ENCODE assay signal across 12 mouse cellular contexts in the genomic region with DNA sequence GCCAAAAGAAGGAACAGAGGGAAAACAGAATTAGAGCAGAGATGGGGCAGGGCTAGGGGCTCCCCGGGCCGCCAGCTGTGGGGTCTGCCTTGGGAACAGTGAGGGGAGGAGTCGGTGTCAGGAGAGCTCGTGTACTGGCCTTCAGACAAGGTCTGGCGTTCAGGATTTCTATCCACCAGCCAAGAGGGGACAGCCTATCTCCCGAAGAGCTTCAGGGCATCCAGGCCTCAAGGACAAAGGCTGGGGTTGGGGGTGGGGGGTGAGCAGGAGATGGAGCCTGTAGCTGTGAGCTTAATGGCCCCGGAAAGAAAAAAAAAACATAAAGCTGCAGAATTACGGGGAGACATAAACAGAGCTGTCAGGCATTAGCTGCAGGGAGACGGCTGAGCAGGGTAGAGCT. TPM values are rescaled to one million over a fixed set of nuclear protein-coding genes. Genes with fewer than 3 reads are reported as not detected.
DNase-seq lines count a peak whose midpoint lies in the region; ATAC-seq and TF ChIP-seq lines count a peak whose summit lies in the region.
"Had no signal": no experiment of that assay in that cellular context is flagged by ENCODE, and none has a peak within 500 bp of the region (broad histone marks: within the 10 kb centered on the region; RNA-seq: fewer than 3 reads in every experiment).

No protein-coding gene starts in this region.

- no peak overlapping the region for H3K4me3 ChIP-seq in intestine, embryonic 14.5 days (ENCODE audit: low read depth, low read length)
- H3K4me3 ChIP-seq in intestine, embryonic 16.5 days (ENCODE audit: low read length): no peak overlapping the region
- no peak overlapping the region for H3K4me3 ChIP-seq in forebrain, postnatal 0 days (ENCODE audit: low read depth, low read length)
- no peak overlapping the region for H3K4me3 ChIP-seq in midbrain, embryonic 14.5 days (replicated peaks; ENCODE audit: low read depth, low read length)
- H3K4me3 ChIP-seq in lung, adult 2 months (replicated peaks; ENCODE audit: extremely low read depth, low read depth, low read length): no peak overlapping the region

- no peak for TF ChIP-seq CTCF in forebrain, postnatal 0 days (IDR thresholded peaks at IDR 0.05; ENCODE audit: low read depth)
- TF ChIP-seq CTCF in lung, adult 2 months (IDR thresholded peaks at IDR 0.05; ENCODE audit: insufficient read depth, low read length): no peak

- no peak for DNase-seq in intestine, embryonic 14.5 days (ENCODE audit: low spot score)
- DNase-seq in adrenal gland, postnatal 36 days: peak; percentile 55 to 73
- DNase-seq in forebrain, postnatal 0 days: no peak
- DNase-seq in midbrain, embryonic 14.5 days: peak; percentile 48
- no peak for DNase-seq in lung, adult 2 months
- DNase-seq in urinary bladder, adult 2 months (ENCODE audit: low spot score): no peak
- DNase-seq: cerebellum, adult 9-10 months; gastrocnemius, postnatal 36 days; layer of hippocampus, adult 9-11 months had no signal

- peak overlapping the region; percentile 51; the same call in 1 of the 2 replicates for H3K27ac ChIP-seq in intestine, embryonic 14.5 days (ENCODE audit: low read depth)
- no peak overlapping the region; the same call in 1 of the 2 replicates for H3K27ac ChIP-seq in intestine, embryonic 16.5 days (ENCODE audit: low read length)
- H3K27ac ChIP-seq in forebrain, postnatal 0 days (ENCODE audit: low read depth, low read length): peak overlapping the region; percentile 35; the same call in 1 of the 2 replicates
- peak overlapping the region; percentile 82 for H3K27ac ChIP-seq in midbrain, embryonic 14.5 days (replicated peaks; ENCODE audit: low read depth, low read length)

- no peaks in the 10 kb centered on the region for H3K9me3 ChIP-seq in intestine, embryonic 14.5 days (ENCODE audit: control insufficient read depth, low read length)
- no peaks in the 10 kb centered on the region for H3K9me3 ChIP-seq in intestine, embryonic 16.5 days (ENCODE audit: control insufficient read depth, low read length)
- no peaks in the 10 kb centered on the region for H3K9me3 ChIP-seq in forebrain, postnatal 0 days (ENCODE audit: low read length)
- H3K9me3 ChIP-seq in midbrain, embryonic 14.5 days (ENCODE audit: control insufficient read depth, low read length): no peaks in the 10 kb centered on the region

- H3K27me3 ChIP-seq in intestine, embryonic 14.5 days (replicated peaks; ENCODE audit: control insufficient read depth, insufficient read depth, low read length): no peaks in the 10 kb centered on the region
- no peaks in the 10 kb centered on the region for H3K27me3 ChIP-seq in intestine, embryonic 16.5 days (replicated peaks; ENCODE audit: control insufficient read depth, insufficient read depth, low read length)
- H3K27me3 ChIP-seq in forebrain, postnatal 0 days (ENCODE audit: insufficient read depth, low read length): no peaks in the 10 kb centered on the region
- H3K27me3 ChIP-seq in midbrain, embryonic 14.5 days (ENCODE audit: control insufficient read depth, insufficient read depth, low read length): no peaks in the 10 kb centered on the region

- no peak overlapping the region for H3K4me2 ChIP-seq in intestine, embryonic 14.5 days (ENCODE audit: low read length)
- H3K4me2 ChIP-seq in intestine, embryonic 16.5 days (ENCODE audit: low read depth, low read length): no peak overlapping the region
- H3K4me2 ChIP-seq in forebrain, postnatal 0 days (ENCODE audit: low read depth): no peak overlapping the region
- peak overlapping the region; percentile 21; the same call in 1 of the 2 replicates for H3K4me2 ChIP-seq in midbrain, embryonic 14.5 days (ENCODE audit: low read length)

- H3K9ac ChIP-seq in intestine, embryonic 14.5 days (ENCODE audit: low read length): no peak overlapping the region
- no peak overlapping the region for H3K9ac ChIP-seq in intestine, embryonic 16.5 days (ENCODE audit: low read depth, low read length)
- peak overlapping the region; percentile 22; the same call in 1 of the 2 replicates for H3K9ac ChIP-seq in forebrain, postnatal 0 days
- peak overlapping the region; percentile 20; the same call in 1 of the 2 replicates for H3K9ac ChIP-seq in midbrain, embryonic 14.5 days (replicated peaks; ENCODE audit: low read length)

- no peak for ATAC-seq in intestine, embryonic 14.5 days (replicated peaks; ENCODE audit: low FRiP score, low TSS enrichment, low read depth)
- ATAC-seq in intestine, embryonic 16.5 days: no peak
- peak; percentile 32; the same call in 1 of the 2 replicates for ATAC-seq in forebrain, postnatal 0 days
- ATAC-seq in midbrain, embryonic 14.5 days (ENCODE audit: low FRiP score, low TSS enrichment): no peak; the same call in 1 of the 2 replicates
- no peak for ATAC-seq in cerebellum, adult (ENCODE audit: insufficient number of reproducible peaks, low FRiP score, low TSS enrichment)
- ATAC-seq: CD4-positive, CD25-positive, alpha-beta regulatory T cell, adult 4 months had no signal

- peaks cover 52% of the 10 kb centered on the region for H3K4me1 ChIP-seq in intestine, embryonic 14.5 days (replicated peaks; ENCODE audit: control insufficient read depth, insufficient read depth, low read length)
- peaks cover 52% of the 10 kb centered on the region for H3K4me1 ChIP-seq in intestine, embryonic 16.5 days (ENCODE audit: control insufficient read depth, insufficient read depth, low read length)
- 0 out of 2 replicates have a peak, but pooled peaks cover 14% of the 10 kb centered on the region for H3K4me1 ChIP-seq in forebrain, postnatal 0 days (ENCODE audit: insufficient read depth)
- H3K4me1 ChIP-seq in midbrain, embryonic 14.5 days (ENCODE audit: control insufficient read depth, insufficient read depth, low read length): peaks cover 45% of the 10 kb centered on the region
- peaks cover 5% of the 10 kb centered on the region; the same call in 1 of the 2 replicates for H3K4me1 ChIP-seq in lung, adult 2 months (ENCODE audit: control insufficient read depth, insufficient read depth, low read length)

- TF ChIP-seq POLR2A in lung, adult 2 months (IDR thresholded peaks at IDR 0.05; ENCODE audit: borderline replicate concordance, extremely low read depth, low read depth, low read length): no peak

- 9% methylated on average over 9 of the region's 9 CpGs for WGBS in intestine, embryonic 14.5 days
- WGBS in intestine, embryonic 16.5 days: 18% methylated on average over 9 of the region's 9 CpGs
- WGBS in forebrain, postnatal 0 days: 19% methylated on average over 9 of the region's 9 CpGs
- WGBS in midbrain, embryonic 14.5 days: 10% methylated on average over 9 of the region's 9 CpGs
- 42% methylated on average over 9 of the region's 9 CpGs for WGBS in lung, adult 2 months

- peaks cover 15% of the 10 kb centered on the region; the same call in 1 of the 2 replicates for H3K36me3 ChIP-seq in intestine, embryonic 14.5 days (ENCODE audit: control insufficient read depth, insufficient read depth, low read length)
- no peaks in the 10 kb centered on the region for H3K36me3 ChIP-seq in intestine, embryonic 16.5 days (ENCODE audit: control insufficient read depth, insufficient read depth, low read length)
- H3K36me3 ChIP-seq in forebrain, postnatal 0 days (ENCODE audit: insufficient read depth): no peaks in the 10 kb centered on the region
- H3K36me3 ChIP-seq in midbrain, embryonic 14.5 days (ENCODE audit: control insufficient read depth, insufficient read depth, low read length): no peaks in the 10 kb centered on the region

RNA-seq across cellular contexts. Expression of gene Srebf1, which starts 53.6 kb away (rescaled TPM):
- 85.0 and 97.7 TPM in 2 replicates for polyA plus RNA-seq in intestine, embryonic 14.5 days (2014; fragmentation: Nextera tagmentation; extraction: Ambion mirVana)
- 81.0 and 95.2 TPM in 2 replicates for polyA plus RNA-seq in intestine, embryonic 16.5 days (2015; fragmentation: Nextera tagmentation; extraction: Ambion mirVana)
- 100 to 1,000 TPM; 160 to 181 TPM for total RNA-seq in adrenal gland, postnatal 36 days (2021)
- total RNA-seq in forebrain, postnatal 0 days (2014; rRNA removed): 56.2 and 70.7 TPM in 2 replicates
- polyA plus RNA-seq in forebrain, postnatal 0 days (2015; fragmentation: Nextera tagmentation; extraction: Ambion mirVana): 28.9 and 32.8 TPM in 2 replicates
- 34.5 and 35.2 TPM in 2 replicates for polyA plus RNA-seq in midbrain, embryonic 14.5 days (2014; fragmentation: Nextera tagmentation; extraction: Ambion mirVana)
- polyA plus RNA-seq in lung, adult 2 months (2012; rRNA removed): 206 and 236 TPM in 2 replicates
- polyA plus RNA-seq in urinary bladder, adult 2 months (2012; rRNA removed): 157 and 168 TPM in 2 replicates

Comparison
In these comparisons a context has a peak if more than half of its experiments do, and no peak if none do; other contexts are left out.
1. DNase-seq: peak in adrenal gland, postnatal 36 days (2 of 2) and midbrain, embryonic 14.5 days (single experiment); none in intestine, embryonic 14.5 days (single experiment), forebrain, postnatal 0 days (single experiment), lung, adult 2 months (single experiment) and urinary bladder, adult 2 months (single experiment).
2. H3K9ac ChIP-seq: peak in forebrain, postnatal 0 days (single experiment) and midbrain, embryonic 14.5 days (single experiment); none in intestine, embryonic 14.5 days (single experiment) and intestine, embryonic 16.5 days (single experiment).